Mouse (Mus musculus): Measurements from ENCODE around the gene B230118H07Rik. TPM values are rescaled to one million over a fixed set of nuclear protein-coding genes. Genes with fewer than 3 reads are reported as not detected.

The B230118H07Rik gene
- polyA plus RNA-seq, 1 experiment from 2014 or later: 55.8 TPM

- WGBS: 84% methylated on average over 3 of the region's 3 CpGs
These were observed 89.9 kb downstream of the B230118H07Rik start for GRCm38 (mm10) chr2:101559431-101559830.

GRCm38 (mm10) chr2:101555886-101556285 is 93.4 kb downstream of the B230118H07Rik start:
- no peak overlapping the region for H3K4me2 ChIP-seq (ENCODE audit: low read depth, low read length)
- H3K4me1 ChIP-seq (ENCODE audit: control insufficient read depth, insufficient read depth, low read length): no peaks in the 10 kb centered on the region
- no peak for ATAC-seq (ENCODE audit: low read depth)
- H3K9ac ChIP-seq (ENCODE audit: low read depth, low read length): no peak overlapping the region
- no peak overlapping the region for H3K27ac ChIP-seq (replicated peaks; ENCODE audit: low read depth, low read length)
- H3K4me3 ChIP-seq (ENCODE audit: low read depth, low read length): no peak overlapping the region
- DNase-seq (ENCODE audit: low spot score): no peak
- H3K27me3 ChIP-seq (replicated peaks; ENCODE audit: control insufficient read depth, insufficient read depth, low read length): no peaks in the 10 kb centered on the region
- no peaks in the 10 kb centered on the region for H3K9me3 ChIP-seq (ENCODE audit: control insufficient read depth, low read length)
- WGBS: 80% methylated on average over 1 of the region's 1 CpGs
- no peaks in the 10 kb centered on the region for H3K36me3 ChIP-seq (ENCODE audit: control insufficient read depth, insufficient read depth, low read length)

More at GRCm38 (mm10) chr2:101559431-101559830, 89.9 kb downstream of the B230118H07Rik start:
- ATAC-seq (ENCODE audit: low read depth): no peak
- H3K9ac ChIP-seq (ENCODE audit: low read depth, low read length): no peak overlapping the region
- no peak overlapping the region for H3K4me3 ChIP-seq (ENCODE audit: low read depth, low read length)
- H3K27ac ChIP-seq (replicated peaks; ENCODE audit: low read depth, low read length): no peak overlapping the region
- no peaks in the 10 kb centered on the region for H3K9me3 ChIP-seq (ENCODE audit: control insufficient read depth, low read length)
- H3K4me1 ChIP-seq (ENCODE audit: control insufficient read depth, insufficient read depth, low read length): no peaks in the 10 kb centered on the region
- H3K4me2 ChIP-seq (ENCODE audit: low read depth, low read length): no peak overlapping the region
- H3K27me3 ChIP-seq (replicated peaks; ENCODE audit: control insufficient read depth, insufficient read depth, low read length): no peaks in the 10 kb centered on the region
- no peaks in the 10 kb centered on the region for H3K36me3 ChIP-seq (ENCODE audit: control insufficient read depth, insufficient read depth, low read length)
- DNase-seq (ENCODE audit: low spot score): no peak

GRCm38 (mm10) chr2:101553851-101554250 is 95.5 kb downstream of the B230118H07Rik start:
- H3K4me2 ChIP-seq (ENCODE audit: low read depth, low read length): no peak overlapping the region
- ATAC-seq (ENCODE audit: low read depth) (no peak), DNase-seq (ENCODE audit: low spot score) (no peak)
- no peak overlapping the region for H3K27ac ChIP-seq (replicated peaks; ENCODE audit: low read depth, low read length)
- no peaks in the 10 kb centered on the region for H3K9me3 ChIP-seq (ENCODE audit: control insufficient read depth, low read length)
- no peaks in the 10 kb centered on the region for H3K4me1 ChIP-seq (ENCODE audit: control insufficient read depth, insufficient read depth, low read length)
- H3K9ac ChIP-seq (ENCODE audit: low read depth, low read length): no peak overlapping the region
- no peaks in the 10 kb centered on the region for H3K27me3 ChIP-seq (replicated peaks; ENCODE audit: control insufficient read depth, insufficient read depth, low read length)
- H3K36me3 ChIP-seq (ENCODE audit: control insufficient read depth, insufficient read depth, low read length): no peaks in the 10 kb centered on the region
- 59% methylated on average over 5 of the region's 5 CpGs for WGBS
- H3K4me3 ChIP-seq (ENCODE audit: low read depth, low read length): no peak overlapping the region

GRCm38 (mm10) chr2:101552301-101552700 is 97.0 kb downstream of the B230118H07Rik start:
- WGBS: 88% methylated on average over 8 of the region's 8 CpGs
- no peak for DNase-seq (ENCODE audit: low spot score)

GRCm38 (mm10) chr2:101551026-101551719 is 98.2 kb downstream of the B230118H07Rik start:
- Histone ChIP-seq H3K9me3 (ENCODE audit: control insufficient read depth, low read length) (no peaks in the 10 kb centered on the region), H3K27ac (replicated peaks; ENCODE audit: low read depth, low read length) (no peak overlapping the region), H3K36me3 (ENCODE audit: control insufficient read depth, insufficient read depth, low read length) (no peaks in the 10 kb centered on the region), H3K4me3 (ENCODE audit: low read depth, low read length) (no peak overlapping the region), H3K27me3 (replicated peaks; ENCODE audit: control insufficient read depth, insufficient read depth, low read length) (no peaks in the 10 kb centered on the region), H3K4me2 (ENCODE audit: low read depth, low read length) (no peak overlapping the region), H3K9ac (ENCODE audit: low read depth, low read length) (no peak overlapping the region), H3K4me1 (ENCODE audit: control insufficient read depth, insufficient read depth, low read length) (no peaks in the 10 kb centered on the region)
- 77% methylated on average over 6 of the region's 6 CpGs for whole genome bisulfite sequencing
- DNase-seq (ENCODE audit: low spot score): no peak
- ATAC-seq (ENCODE audit: low read depth): no peak

More at GRCm38 (mm10) chr2:101552301-101552700, 97.0 kb downstream of the B230118H07Rik start:
- Histone ChIP-seq H3K36me3 (ENCODE audit: control insufficient read depth, insufficient read depth, low read length) (no peaks in the 10 kb centered on the region), H3K9me3 (ENCODE audit: control insufficient read depth, low read length) (no peaks in the 10 kb centered on the region), H3K27ac (replicated peaks; ENCODE audit: low read depth, low read length) (no peak overlapping the region), H3K4me2 (ENCODE audit: low read depth, low read length) (no peak overlapping the region), H3K4me1 (ENCODE audit: control insufficient read depth, insufficient read depth, low read length) (no peaks in the 10 kb centered on the region), H3K9ac (ENCODE audit: low read depth, low read length) (no peak overlapping the region), H3K27me3 (replicated peaks; ENCODE audit: control insufficient read depth, insufficient read depth, low read length) (no peaks in the 10 kb centered on the region), H3K4me3 (ENCODE audit: low read depth, low read length) (no peak overlapping the region)
- no peak for ATAC-seq (ENCODE audit: low read depth)

- Histone ChIP-seq H3K4me2 (ENCODE audit: low read depth, low read length) (no peak overlapping the region), H3K9ac (ENCODE audit: low read depth, low read length) (no peak overlapping the region), H3K27ac (replicated peaks; ENCODE audit: low read depth, low read length) (no peak overlapping the region), H3K9me3 (ENCODE audit: control insufficient read depth, low read length) (no peaks in the 10 kb centered on the region), H3K27me3 (replicated peaks; ENCODE audit: control insufficient read depth, insufficient read depth, low read length) (no peaks in the 10 kb centered on the region), H3K4me3 (ENCODE audit: low read depth, low read length) (no peak overlapping the region), H3K36me3 (ENCODE audit: control insufficient read depth, insufficient read depth, low read length) (no peaks in the 10 kb centered on the region), H3K4me1 (ENCODE audit: control insufficient read depth, insufficient read depth, low read length) (no peaks in the 10 kb centered on the region)
- no peak for ATAC-seq (ENCODE audit: low read depth)
- WGBS: 73% methylated on average over 2 of the region's 2 CpGs
- no peak for DNase-seq (ENCODE audit: low spot score)
These were observed 99.2 kb downstream of the B230118H07Rik start for GRCm38 (mm10) chr2:101550176-101550575.

- Histone ChIP-seq H3K9me3 (ENCODE audit: control insufficient read depth, low read length) (no peaks in the 10 kb centered on the region), H3K4me1 (ENCODE audit: control insufficient read depth, insufficient read depth, low read length) (no peaks in the 10 kb centered on the region), H3K4me3 (ENCODE audit: low read depth, low read length) (no peak overlapping the region), H3K9ac (ENCODE audit: low read depth, low read length) (no peak overlapping the region), H3K4me2 (ENCODE audit: low read depth, low read length) (no peak overlapping the region), H3K27me3 (replicated peaks; ENCODE audit: control insufficient read depth, insufficient read depth, low read length) (no peaks in the 10 kb centered on the region), H3K36me3 (ENCODE audit: control insufficient read depth, insufficient read depth, low read length) (no peaks in the 10 kb centered on the region), H3K27ac (replicated peaks; ENCODE audit: low read depth, low read length) (no peak overlapping the region)
- WGBS: 73% methylated on average over 6 of the region's 6 CpGs
- DNase-seq (ENCODE audit: low spot score) (no peak), ATAC-seq (ENCODE audit: low read depth) (no peak)
These were observed 100.5 kb downstream of the B230118H07Rik start for GRCm38 (mm10) chr2:101548866-101549265.

- no peak overlapping the region for H3K4me2 ChIP-seq (ENCODE audit: low read depth, low read length)
- no peak for DNase-seq (ENCODE audit: low spot score)
- ATAC-seq (ENCODE audit: low read depth): no peak
These were observed 103.7 kb downstream of the B230118H07Rik start for GRCm38 (mm10) chr2:101545593-101545992.

More at GRCm38 (mm10) chr2:101545593-101545992, 103.7 kb downstream of the B230118H07Rik start:
- H3K27me3 ChIP-seq (replicated peaks; ENCODE audit: control insufficient read depth, insufficient read depth, low read length): no peaks in the 10 kb centered on the region
- H3K4me1 ChIP-seq (ENCODE audit: control insufficient read depth, insufficient read depth, low read length): no peaks in the 10 kb centered on the region
- no peak overlapping the region for H3K27ac ChIP-seq (replicated peaks; ENCODE audit: low read depth, low read length)
- no peak overlapping the region for H3K9ac ChIP-seq (ENCODE audit: low read depth, low read length)
- no peaks in the 10 kb centered on the region for H3K9me3 ChIP-seq (ENCODE audit: control insufficient read depth, low read length)
- 85% methylated on average over 2 of the region's 2 CpGs for WGBS
- no peaks in the 10 kb centered on the region for H3K36me3 ChIP-seq (ENCODE audit: control insufficient read depth, insufficient read depth, low read length)
- H3K4me3 ChIP-seq (ENCODE audit: low read depth, low read length): no peak overlapping the region

All from embryonic facial prominence, embryonic 14.5 days (tissue).